Mouse (Mus musculus) limb, embryonic 12.5 days (tissue): ENCODE measurements around the gene Rnf5. TPM values are rescaled to one million over a fixed set of nuclear protein-coding genes. Genes with fewer than 3 reads are reported as not detected.

Source experiments
- ATAC-seq: fragments of 200-750 bp; cut with Nextera tagmentation; 2 replicates; pipeline ENCODE4 v1.8.0; 2017; ENCODE audit warnings: low read depth, moderate TSS enrichment; ENCODE audit not compliant: insufficient number of reproducible peaks, insufficient read depth, low FRiP score, low TSS enrichment
- H3K27ac ChIP-seq: fragments of 300-500 bp; sonication (generic); 2 replicates; pipeline ENCODE4 v1.5.1; 2016; ENCODE audit warnings: mild to moderate bottlenecking, moderate library complexity
- H3K27me3 ChIP-seq: fragments of 300-500 bp; sonication (generic); 2 replicates; pipeline ENCODE4 v1.6.1; 2016; ENCODE audit warnings: mild to moderate bottlenecking, moderate library complexity
- H3K36me3 ChIP-seq: fragments of 300-500 bp; sonication (generic); 2 replicates; pipeline ENCODE4 v1.6.1; 2016; ENCODE audit warnings: mild to moderate bottlenecking, moderate library complexity
- H3K4me1 ChIP-seq: fragments of 300-500 bp; sonication (generic); replicated peaks from 2 replicates; pipeline ENCODE4 v1.6.1; 2016
- H3K4me2 ChIP-seq: fragments of 300-500 bp; sonication (generic); 2 replicates; pipeline ENCODE4 v1.6.1; 2016; ENCODE audit warnings: mild to moderate bottlenecking, moderate library complexity
- H3K4me3 ChIP-seq: fragments of 300-500 bp; sonication (generic); replicated peaks from 2 replicates; pipeline ENCODE4 v1.5.1; 2016; ENCODE audit warnings: mild to moderate bottlenecking
- H3K9ac ChIP-seq: fragments of 300-500 bp; sonication (generic); replicated peaks from 2 replicates; pipeline ENCODE4 v1.6.1; 2016; ENCODE audit warnings: mild to moderate bottlenecking, moderate library complexity
- H3K9me3 ChIP-seq: fragments of 300-500 bp; sonication (generic); 2 replicates; pipeline ENCODE4 v1.6.1; 2016; ENCODE audit warnings: mild to moderate bottlenecking, moderate library complexity
- WGBS: fragments of 180-500 bp; shearing (Covaris S2); methylation state at CpG from one replicate; pipeline ENCODE4 v1.1.7; 2016; 5-methylcytosine and 5-hydroxymethylcytosine counted together
- polyA plus RNA-seq: library from polyadenylated mRNA; unstranded; fragments of >200 nt; fragmentation: Nextera tagmentation; extraction: Ambion mirVana; gene quantifications from 2 replicates; pipeline ENCODE4 v1.2.1, GENCODE M21; 2016

The Rnf5 gene
- 143 and 145 TPM in 2 replicates for polyA plus RNA-seq

DNA sequence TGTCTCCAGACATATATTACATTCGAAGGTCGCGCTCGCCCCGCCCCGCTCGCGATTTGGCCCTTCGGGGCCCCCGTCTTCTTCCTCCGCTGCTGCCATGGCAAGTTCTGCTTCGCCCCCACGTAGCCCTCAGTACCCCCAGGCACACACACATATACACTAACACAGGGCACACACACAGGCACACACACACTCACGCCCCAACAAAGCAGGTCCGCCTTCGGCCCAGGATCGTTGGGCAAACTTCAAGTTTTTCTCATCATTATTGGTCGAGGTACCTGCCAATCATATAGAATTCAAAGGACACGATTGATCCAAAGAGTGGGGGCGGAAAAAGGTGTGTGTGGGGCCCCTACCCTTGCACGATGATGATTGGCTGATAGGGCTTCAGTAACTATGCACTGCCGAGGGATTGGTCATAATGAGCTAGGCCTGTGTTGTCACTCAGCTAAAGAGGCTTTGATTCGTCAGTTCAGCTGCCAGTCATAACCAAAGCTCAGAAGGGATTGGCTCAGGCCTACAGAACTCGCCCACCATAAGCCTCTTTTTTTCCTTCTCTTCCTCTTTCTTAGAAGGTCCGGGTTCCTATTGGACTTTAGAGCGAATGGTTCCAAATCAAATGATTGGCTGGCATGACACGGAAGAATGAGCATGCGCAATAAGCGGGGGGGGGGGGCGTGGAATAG, at the start of gene Rnf5:
Gene Rnf5 (minus strand): TSS at position 316 of the 686 bp plus-strand sequence.
- Histone ChIP-seq H3K36me3 (peaks cover 33% of the 10 kb centered on the region), H3K4me1 (peaks cover 41% of the 10 kb centered on the region), H3K4me2 (peak within 1 kb of the TSS; percentile 94), H3K27ac (peak within 1 kb of the TSS; percentile 91), H3K4me3 (peak within 1 kb of the TSS; percentile 96), H3K27me3 (no peaks in the 10 kb centered on the region), H3K9me3 (no peaks in the 10 kb centered on the region), H3K9ac (peak within 1 kb of the TSS; percentile 76)
- under 1% methylated on average over 30 of the region's 30 CpGs for WGBS
- ATAC-seq, result peak; percentile 95

DNA sequence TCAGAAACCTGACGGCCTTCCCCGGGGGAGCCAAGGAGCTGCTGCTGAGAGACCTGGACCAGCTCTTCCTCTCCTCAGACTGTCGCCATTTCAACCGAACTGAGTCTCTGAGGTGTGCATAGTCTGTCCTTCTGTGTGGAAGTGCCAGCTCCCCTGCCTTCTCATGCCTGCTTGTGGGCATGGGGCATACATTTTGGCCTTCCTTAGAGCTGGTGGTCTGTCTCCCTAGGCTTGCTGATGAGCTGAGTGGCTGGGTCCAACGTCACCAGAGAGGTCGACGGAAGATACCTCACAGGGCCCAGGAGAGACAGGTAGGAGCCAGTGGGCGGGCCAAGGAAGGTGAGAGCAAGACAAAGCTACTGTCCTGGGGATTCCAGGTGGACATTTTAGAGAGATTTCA, 49.5 kb upstream of the Rnf5 start:
- Histone ChIP-seq H3K9ac (no peak overlapping the region), H3K9me3 (no peaks in the 10 kb centered on the region), H3K27me3 (peaks cover 2% of the 10 kb centered on the region; the same call in 1 of the 2 replicates), H3K36me3 (peaks cover 70% of the 10 kb centered on the region), H3K27ac (no peak overlapping the region), H3K4me1 (peaks cover 8% of the 10 kb centered on the region), H3K4me3 (no peak overlapping the region), H3K4me2 (no peak overlapping the region)
- no peak for ATAC-seq
- 88% methylated on average over 8 of the region's 8 CpGs for WGBS

DNA sequence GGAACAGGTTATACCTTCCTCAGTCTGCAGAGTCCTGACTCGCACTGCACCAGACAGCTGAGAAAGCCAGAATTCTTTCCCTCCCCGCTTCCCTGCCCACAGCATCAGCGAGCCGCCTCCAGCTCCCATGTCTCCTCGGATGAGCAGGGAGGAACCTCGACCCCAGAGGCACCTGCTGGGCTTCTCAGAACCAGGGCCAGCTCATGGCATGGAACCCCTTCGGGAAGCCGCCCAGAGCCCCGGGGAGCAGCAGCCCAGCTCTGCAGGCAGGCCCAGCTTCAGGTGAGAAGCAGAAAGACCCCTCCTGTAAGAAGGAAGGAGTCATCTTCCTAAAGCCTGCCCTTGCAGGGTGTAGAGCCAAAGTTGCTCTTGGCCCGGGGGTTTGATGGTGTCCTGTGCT, 49.1 kb upstream of the Rnf5 start:
- Histone ChIP-seq H3K4me3 (no peak overlapping the region), H3K9me3 (no peaks in the 10 kb centered on the region), H3K36me3 (peaks cover 70% of the 10 kb centered on the region), H3K27me3 (no peaks in the 10 kb centered on the region; the same call in 1 of the 2 replicates), H3K4me1 (peaks cover 12% of the 10 kb centered on the region), H3K4me2 (no peak overlapping the region), H3K9ac (no peak overlapping the region), H3K27ac (no peak overlapping the region)
- no peak for ATAC-seq
- WGBS, result 94% methylated on average over 10 of the region's 10 CpGs

DNA sequence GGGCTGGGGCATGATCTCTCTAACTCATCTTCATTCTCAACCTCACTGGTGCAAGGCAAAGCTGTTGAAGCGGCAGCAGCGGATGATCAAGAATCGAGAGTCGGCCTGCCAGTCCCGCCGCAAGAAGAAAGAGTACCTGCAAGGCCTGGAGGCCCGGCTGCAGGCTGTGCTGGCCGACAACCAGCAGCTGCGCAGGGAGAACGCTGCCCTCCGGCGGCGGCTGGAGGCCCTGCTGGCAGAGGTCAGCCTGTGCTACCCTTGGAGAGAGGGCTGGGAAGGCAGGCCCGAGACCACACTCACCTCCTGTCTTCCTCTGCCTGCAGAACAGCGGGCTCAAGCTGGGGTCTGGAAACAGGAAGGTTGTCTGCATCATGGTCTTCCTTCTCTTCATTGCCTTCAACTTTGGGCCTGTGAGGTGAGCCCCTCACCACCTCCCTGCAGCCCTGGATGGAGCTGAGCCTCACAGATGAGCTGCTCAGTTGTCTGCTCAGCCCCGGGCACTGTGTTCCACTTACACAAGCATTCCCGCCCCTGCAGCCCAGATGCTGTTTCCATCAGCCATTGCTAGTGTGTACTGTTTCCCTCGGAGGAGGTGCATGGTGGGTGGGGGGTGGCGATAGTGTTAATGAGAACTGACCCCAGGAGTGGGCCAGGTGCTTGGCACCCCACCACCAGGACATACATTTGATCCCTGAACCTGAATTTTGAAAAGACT, 48.2 kb upstream of the Rnf5 start:
- H3K4me1 ChIP-seq, result peaks cover 13% of the 10 kb centered on the region
- no peak overlapping the region for H3K4me3 ChIP-seq
- H3K4me2 ChIP-seq, result no peak overlapping the region
- 56% methylated on average over 19 of the region's 19 CpGs for WGBS
- no peak overlapping the region for H3K27ac ChIP-seq
- ATAC-seq, result no peak
- no peaks in the 10 kb centered on the region for H3K9me3 ChIP-seq
- H3K36me3 ChIP-seq, result peaks cover 70% of the 10 kb centered on the region
- no peak overlapping the region for H3K9ac ChIP-seq
- no peaks in the 10 kb centered on the region; the same call in 1 of the 2 replicates for H3K27me3 ChIP-seq

DNA sequence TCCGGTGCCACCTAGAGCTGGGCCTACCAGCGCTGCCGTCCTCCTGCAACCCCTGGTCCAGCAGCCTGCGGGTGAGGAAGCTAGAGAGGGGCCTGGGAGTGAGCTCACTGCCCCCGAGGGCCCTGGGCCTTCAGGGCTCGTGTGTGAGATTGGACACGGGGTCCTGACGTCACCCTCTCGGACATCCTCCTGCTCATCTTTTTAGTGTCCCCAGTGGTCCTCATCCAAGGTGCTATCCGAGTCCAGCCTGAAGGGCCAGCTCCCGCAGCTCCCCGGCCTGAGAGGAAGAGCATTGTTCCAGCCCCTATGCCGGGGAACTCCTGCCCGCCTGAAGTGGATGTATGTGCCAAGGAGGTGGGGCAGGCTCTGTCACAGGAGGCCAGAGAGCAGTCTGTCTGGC, 47.3 kb upstream of the Rnf5 start:
- 96% methylated on average over 14 of the region's 14 CpGs for WGBS
- no peak overlapping the region for H3K4me3 ChIP-seq

DNA sequence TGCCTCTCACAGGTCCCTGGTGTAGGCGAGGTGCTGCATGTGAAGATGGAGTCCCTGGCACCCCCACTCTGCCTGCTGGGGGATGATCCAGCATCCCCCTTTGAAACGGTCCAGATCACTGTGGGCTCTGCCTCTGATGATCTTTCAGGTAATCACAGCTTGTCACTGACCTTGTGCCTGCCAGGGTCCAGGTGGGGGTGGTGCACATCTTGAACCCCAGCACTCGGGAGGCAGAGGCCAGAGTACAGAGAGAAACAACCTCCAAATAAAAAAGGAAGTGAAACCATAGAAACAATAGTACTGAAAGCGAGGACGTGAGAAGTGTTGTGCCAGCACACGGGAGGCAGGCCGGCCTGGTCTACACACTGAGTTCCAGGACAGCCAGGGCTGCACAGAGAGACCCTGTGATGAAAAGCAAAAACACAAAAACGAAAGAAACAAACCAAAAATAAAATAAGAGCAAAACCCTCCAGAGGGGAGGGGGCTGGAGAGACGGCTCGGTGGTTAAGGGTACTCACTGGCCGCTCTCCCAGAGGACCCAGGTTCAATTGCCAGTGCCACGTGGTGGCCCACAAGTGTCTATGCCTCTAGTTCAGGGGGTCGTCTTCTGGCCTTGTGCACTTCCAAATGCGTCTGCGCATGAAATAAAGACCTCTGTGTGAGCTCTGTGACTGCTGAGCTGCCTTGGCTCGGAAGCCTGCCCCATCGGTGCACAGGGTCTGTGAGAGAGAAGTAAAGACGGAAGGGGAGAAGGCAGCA, 45.8 kb upstream of the Rnf5 start:
- no peak overlapping the region for H3K4me3 ChIP-seq
- peaks cover 17% of the 10 kb centered on the region for H3K4me1 ChIP-seq
- no peaks in the 10 kb centered on the region for H3K9me3 ChIP-seq
- no peak overlapping the region for H3K27ac ChIP-seq
- no peaks in the 10 kb centered on the region for H3K27me3 ChIP-seq
- ATAC-seq, result no peak
- no peak overlapping the region for H3K9ac ChIP-seq
- no peak overlapping the region for H3K4me2 ChIP-seq
- WGBS, result 87% methylated on average over 18 of the region's 18 CpGs
- H3K36me3 ChIP-seq, result peaks cover 64% of the 10 kb centered on the region

More for the DNA sequence above, 47.3 kb upstream of the Rnf5 start:
- no peak overlapping the region for H3K9ac ChIP-seq
- no peak overlapping the region for H3K27ac ChIP-seq
- no peaks in the 10 kb centered on the region for H3K9me3 ChIP-seq
- H3K4me2 ChIP-seq, result no peak overlapping the region
- H3K27me3 ChIP-seq, result no peaks in the 10 kb centered on the region
- no peak for ATAC-seq
- peaks cover 8% of the 10 kb centered on the region for H3K4me1 ChIP-seq
- H3K36me3 ChIP-seq, result peaks cover 73% of the 10 kb centered on the region

DNA sequence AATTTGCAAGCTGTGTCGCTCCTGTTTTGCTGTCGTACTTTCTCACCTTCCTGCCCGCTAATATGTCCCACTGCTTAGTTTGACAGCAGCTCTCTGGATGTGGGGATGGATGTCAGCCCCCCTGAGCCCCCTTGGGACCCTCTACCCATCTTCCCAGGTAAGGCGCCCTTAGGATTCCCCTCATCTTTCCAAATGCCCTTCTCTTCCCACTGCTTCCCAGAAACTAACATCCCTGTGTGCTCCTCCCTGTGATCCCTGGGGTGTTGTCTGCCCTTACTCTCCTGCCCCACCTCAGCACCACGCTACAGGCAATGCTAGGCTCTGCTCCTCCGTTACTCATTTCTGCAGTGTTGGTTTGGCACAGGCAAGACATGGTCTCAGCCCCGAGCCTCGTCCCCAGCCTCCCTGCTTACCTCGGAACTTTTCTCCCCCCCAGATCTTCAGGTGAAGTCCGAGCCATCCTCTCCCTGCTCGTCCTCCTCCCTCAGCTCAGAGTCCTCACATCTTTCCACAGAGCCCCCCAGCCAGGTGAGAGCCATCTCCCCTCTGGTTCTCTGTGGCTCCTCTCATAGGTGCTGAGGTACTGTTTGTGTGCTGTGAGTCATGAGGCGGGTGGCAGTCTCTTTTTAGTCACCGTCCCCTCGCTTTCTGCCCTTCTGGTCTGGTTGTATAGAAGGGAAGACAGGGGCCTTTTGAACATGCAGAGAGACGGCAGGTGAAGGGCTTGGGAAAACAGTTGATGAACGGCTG, 44.8 kb upstream of the Rnf5 start:
- H3K9ac ChIP-seq, result peak overlapping the region; percentile 92; the same call in 1 of the 2 replicates
- 86% methylated on average over 16 of the region's 16 CpGs for WGBS
- no peaks in the 10 kb centered on the region for H3K27me3 ChIP-seq
- no peak for ATAC-seq
- H3K4me1 ChIP-seq, result peaks cover 17% of the 10 kb centered on the region
- H3K4me2 ChIP-seq, result peak overlapping the region; percentile 85
- no peaks in the 10 kb centered on the region for H3K9me3 ChIP-seq
- H3K27ac ChIP-seq, result no peak overlapping the region
- peaks cover 54% of the 10 kb centered on the region for H3K36me3 ChIP-seq
- H3K4me3 ChIP-seq, result peak overlapping the region; percentile 97

DNA sequence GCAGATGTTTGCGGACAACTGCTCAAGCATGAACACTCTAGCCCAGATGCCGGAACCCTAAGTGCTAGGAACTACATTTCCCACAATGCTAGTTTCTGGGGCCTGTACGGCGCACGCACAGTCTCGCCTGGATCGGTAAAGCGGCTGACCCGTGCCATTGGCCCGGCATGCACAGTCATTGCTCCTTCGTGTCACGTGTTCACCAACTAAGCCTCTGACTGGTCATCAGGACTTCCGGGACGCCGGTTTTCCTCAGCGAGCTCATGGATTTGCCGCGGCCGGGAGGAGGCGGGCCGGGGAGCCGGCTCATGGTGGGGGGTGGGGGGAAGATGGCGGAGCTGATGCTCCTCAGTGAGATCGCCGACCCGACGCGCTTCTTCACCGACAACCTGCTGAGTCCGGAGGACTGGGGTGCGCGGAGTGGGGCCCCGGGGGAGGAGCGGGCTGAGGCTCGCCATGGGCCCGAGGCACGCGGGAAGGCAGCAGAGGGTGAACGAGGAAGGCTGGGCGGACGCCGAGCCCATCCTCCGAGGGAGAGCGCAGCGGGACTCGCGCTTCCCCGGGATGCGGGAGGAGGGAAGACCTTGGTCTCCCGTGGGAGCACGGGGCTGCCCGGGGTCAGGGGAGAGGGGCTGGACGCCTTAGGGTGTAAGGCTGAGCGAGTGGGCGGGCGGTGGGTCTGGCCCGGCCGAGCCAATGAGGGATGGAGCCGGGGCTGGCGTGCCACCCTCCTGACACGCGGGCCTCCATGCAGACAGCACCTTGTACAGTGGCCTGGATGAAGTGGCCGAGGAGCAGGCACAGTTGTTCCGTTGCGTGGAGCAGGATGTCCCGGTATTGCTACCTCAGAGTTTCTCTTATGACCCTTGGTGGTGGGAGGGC, 43.7 kb upstream of the Rnf5 start, which contains the start of gene Atf6b:
Gene Atf6b (plus strand): TSS at position 241 of the 882 bp plus-strand sequence.
- no peaks in the 10 kb centered on the region for H3K27me3 ChIP-seq
- peaks cover 43% of the 10 kb centered on the region for H3K36me3 ChIP-seq
- peak within 1 kb of the TSS; percentile 97 for H3K4me3 ChIP-seq
- peaks cover 17% of the 10 kb centered on the region for H3K4me1 ChIP-seq
- peak within 1 kb of the TSS; percentile 92 for H3K9ac ChIP-seq
- peak within 1 kb of the TSS; percentile 85 for H3K4me2 ChIP-seq
- ATAC-seq, result peak; percentile 96
- WGBS, result 1% methylated on average over 66 of the region's 66 CpGs
- H3K27ac ChIP-seq, result peak within 1 kb of the TSS; percentile 50; the same call in 1 of the 2 replicates
- H3K9me3 ChIP-seq, result no peaks in the 10 kb centered on the region

DNA sequence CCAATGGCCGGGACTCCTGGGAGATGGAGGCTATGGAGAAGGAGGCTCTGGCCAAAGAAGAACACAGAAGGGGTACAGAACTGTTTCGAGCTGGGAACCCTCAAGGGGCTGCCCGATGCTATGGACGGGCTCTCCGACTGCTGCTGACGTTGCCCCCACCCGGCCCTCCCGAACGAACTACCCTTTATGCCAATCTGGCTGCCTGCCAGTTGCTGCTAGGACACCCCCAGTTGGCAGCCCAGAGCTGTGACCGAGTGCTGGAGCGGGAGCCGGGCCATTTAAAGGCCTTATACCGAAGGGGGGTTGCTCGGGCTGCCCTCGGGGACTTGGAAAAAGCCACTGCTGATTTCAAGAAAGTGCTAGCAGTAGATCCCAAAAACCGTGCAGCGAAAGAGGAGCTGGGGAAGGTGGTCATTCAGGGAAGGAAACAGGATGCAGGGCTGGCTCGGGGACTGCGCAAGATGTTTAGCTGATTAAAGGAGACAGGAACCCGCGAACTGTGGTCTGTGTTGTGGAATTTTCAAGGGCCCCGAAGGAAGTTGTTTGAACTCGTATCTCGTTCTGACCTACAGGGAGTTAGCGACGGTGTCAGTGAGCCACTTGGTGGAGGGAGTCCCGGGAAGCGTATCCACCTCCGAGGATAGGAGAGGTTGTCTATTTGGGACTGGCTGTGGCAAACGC, 42.5 kb upstream of the Rnf5 start:
- Histone ChIP-seq H3K27ac (no peak overlapping the region), H3K27me3 (no peaks in the 10 kb centered on the region), H3K36me3 (peaks cover 31% of the 10 kb centered on the region), H3K9ac (no peak overlapping the region), H3K4me2 (peak overlapping the region; percentile 76; the same call in 1 of the 2 replicates), H3K9me3 (no peaks in the 10 kb centered on the region), H3K4me3 (peak overlapping the region; percentile 97), H3K4me1 (peaks cover 23% of the 10 kb centered on the region)
- 91% methylated on average over 30 of the region's 30 CpGs for WGBS
- no peak for ATAC-seq
